Mouse (Mus musculus): ENCODE data around the gene C2cd2. TPM values are rescaled to one million over a fixed set of nuclear protein-coding genes. Genes with fewer than 3 reads are reported as not detected.

C2cd2 gene
- polyA plus RNA-seq, 2 experiments: 14.2 to 21.7 TPM

- Histone ChIP-seq H3K36me3 (ENCODE audit: control insufficient read depth, insufficient read depth, low read length) (peaks cover 16% of the 10 kb centered on the region; the same call in 1 of the 2 replicates), H3K4me2 (replicated peaks; ENCODE audit: low read depth, low read length, severe bottlenecking) (no peak overlapping the region), H3K4me1 (ENCODE audit: control insufficient read depth, insufficient read depth, low read length) (peaks cover 10% of the 10 kb centered on the region), H3K4me3 (replicated peaks; ENCODE audit: low read length) (no peak overlapping the region), H3K27me3 (ENCODE audit: control insufficient read depth, insufficient read depth, low read length) (no peaks in the 10 kb centered on the region), H3K27ac (replicated peaks; ENCODE audit: low read depth, low read length) (no peak overlapping the region), H3K9ac (ENCODE audit: low read depth, low read length, severe bottlenecking) (no peak overlapping the region), H3K9me3 (ENCODE audit: control insufficient read depth, low read length) (no peaks in the 10 kb centered on the region)
- ATAC-seq (ENCODE audit: low FRiP score, low read depth): no peak
- no peak for TF ChIP-seq POLR2A (IDR thresholded peaks at IDR 0.05; ENCODE audit: borderline replicate concordance, extremely low read depth, insufficient read depth, insufficient read length)
- DNase-seq (ENCODE audit: low spot score): no peak
- WGBS: 86% methylated on average over 12 of the region's 12 CpGs
These were observed 117.1 kb downstream of the C2cd2 start for GRCm38 (mm10) chr16:97844967-97845937.

- ATAC-seq (ENCODE audit: low FRiP score, low read depth) (no peak), DNase-seq (ENCODE audit: low spot score) (no peak)
- Histone ChIP-seq H3K4me2 (replicated peaks; ENCODE audit: low read depth, low read length, severe bottlenecking) (no peak overlapping the region), H3K27ac (replicated peaks; ENCODE audit: low read depth, low read length) (no peak overlapping the region), H3K9ac (ENCODE audit: low read depth, low read length, severe bottlenecking) (no peak overlapping the region), H3K36me3 (ENCODE audit: control insufficient read depth, insufficient read depth, low read length) (peaks cover 84% of the 10 kb centered on the region), H3K27me3 (ENCODE audit: control insufficient read depth, insufficient read depth, low read length) (no peaks in the 10 kb centered on the region), H3K4me3 (replicated peaks; ENCODE audit: low read length) (no peak overlapping the region), H3K4me1 (ENCODE audit: control insufficient read depth, insufficient read depth, low read length) (no peaks in the 10 kb centered on the region), H3K9me3 (ENCODE audit: control insufficient read depth, low read length) (no peaks in the 10 kb centered on the region)
- 86% methylated on average over 3 of the region's 3 CpGs for WGBS
- no peak for TF ChIP-seq POLR2A (IDR thresholded peaks at IDR 0.05; ENCODE audit: borderline replicate concordance, extremely low read depth, insufficient read depth, insufficient read length)
These were observed 130.2 kb downstream of the C2cd2 start for GRCm38 (mm10) chr16:97832154-97832553.

- no peak overlapping the region for H3K4me2 ChIP-seq (replicated peaks; ENCODE audit: low read depth, low read length, severe bottlenecking)
- no peaks in the 10 kb centered on the region for H3K9me3 ChIP-seq (ENCODE audit: control insufficient read depth, low read length)
- 96% methylated on average over 1 of the region's 1 CpGs for WGBS
- ATAC-seq (ENCODE audit: low FRiP score, low read depth): no peak
- H3K36me3 ChIP-seq (ENCODE audit: control insufficient read depth, insufficient read depth, low read length): peaks cover 72% of the 10 kb centered on the region
- H3K27me3 ChIP-seq (ENCODE audit: control insufficient read depth, insufficient read depth, low read length): no peaks in the 10 kb centered on the region
- no peaks in the 10 kb centered on the region for H3K4me1 ChIP-seq (ENCODE audit: control insufficient read depth, insufficient read depth, low read length)
- H3K9ac ChIP-seq (ENCODE audit: low read depth, low read length, severe bottlenecking): no peak overlapping the region
- H3K27ac ChIP-seq (replicated peaks; ENCODE audit: low read depth, low read length): no peak overlapping the region
- no peak overlapping the region for H3K4me3 ChIP-seq (replicated peaks; ENCODE audit: low read length)
- DNase-seq (ENCODE audit: low spot score): no peak
- no peak for TF ChIP-seq POLR2A (IDR thresholded peaks at IDR 0.05; ENCODE audit: borderline replicate concordance, extremely low read depth, insufficient read depth, insufficient read length)
These were observed 134.2 kb downstream of the C2cd2 start for GRCm38 (mm10) chr16:97828207-97828606.

- 92% methylated on average over 6 of the region's 6 CpGs for WGBS
- ATAC-seq (ENCODE audit: low FRiP score, low read depth) (no peak), DNase-seq (ENCODE audit: low spot score) (no peak)
- H3K4me3 ChIP-seq (replicated peaks; ENCODE audit: low read length): no peak overlapping the region
- no peak overlapping the region for H3K4me2 ChIP-seq (replicated peaks; ENCODE audit: low read depth, low read length, severe bottlenecking)
- peaks cover 67% of the 10 kb centered on the region for H3K36me3 ChIP-seq (ENCODE audit: control insufficient read depth, insufficient read depth, low read length)
- H3K9ac ChIP-seq (ENCODE audit: low read depth, low read length, severe bottlenecking): no peak overlapping the region
- no peaks in the 10 kb centered on the region for H3K27me3 ChIP-seq (ENCODE audit: control insufficient read depth, insufficient read depth, low read length)
- TF ChIP-seq POLR2A (IDR thresholded peaks at IDR 0.05; ENCODE audit: borderline replicate concordance, extremely low read depth, insufficient read depth, insufficient read length): no peak
- H3K9me3 ChIP-seq (ENCODE audit: control insufficient read depth, low read length): no peaks in the 10 kb centered on the region
- H3K4me1 ChIP-seq (ENCODE audit: control insufficient read depth, insufficient read depth, low read length): no peaks in the 10 kb centered on the region
- H3K27ac ChIP-seq (replicated peaks; ENCODE audit: low read depth, low read length): no peak overlapping the region
These were observed 138.9 kb downstream of the C2cd2 start for GRCm38 (mm10) chr16:97823311-97824007.

- H3K27ac ChIP-seq (replicated peaks; ENCODE audit: low read depth, low read length): no peak overlapping the region
- H3K9ac ChIP-seq (ENCODE audit: low read depth, low read length, severe bottlenecking): no peak overlapping the region
- H3K9me3 ChIP-seq (ENCODE audit: control insufficient read depth, low read length): no peaks in the 10 kb centered on the region
- no peak overlapping the region for H3K4me3 ChIP-seq (replicated peaks; ENCODE audit: low read length)
- TF ChIP-seq POLR2A (IDR thresholded peaks at IDR 0.05; ENCODE audit: borderline replicate concordance, extremely low read depth, insufficient read depth, insufficient read length): no peak
- no peak for ATAC-seq (ENCODE audit: low FRiP score, low read depth)
- no peak overlapping the region for H3K4me2 ChIP-seq (replicated peaks; ENCODE audit: low read depth, low read length, severe bottlenecking)
- no peak for DNase-seq (ENCODE audit: low spot score)
- 85% methylated on average over 4 of the region's 4 CpGs for WGBS
- no peaks in the 10 kb centered on the region for H3K4me1 ChIP-seq (ENCODE audit: control insufficient read depth, insufficient read depth, low read length)
- no peaks in the 10 kb centered on the region for H3K27me3 ChIP-seq (ENCODE audit: control insufficient read depth, insufficient read depth, low read length)
- peaks cover 81% of the 10 kb centered on the region for H3K36me3 ChIP-seq (ENCODE audit: control insufficient read depth, insufficient read depth, low read length)
These were observed 142.9 kb downstream of the C2cd2 start for GRCm38 (mm10) chr16:97819532-97819931.

Measured in limb, embryonic 14.5 days (tissue).